Mouse (Mus musculus) C2C12 (cell line): ENCODE measurements around the gene Atn1.

ENCODE experiments used
- CEBPB ChIP-seq: IDR thresholded peaks from one replicate; pipeline ENCODE4 v1.6.1; 2011; ENCODE audit warnings: low read depth, mild to moderate bottlenecking, control low read depth, moderate library complexity
- CTCF ChIP-seq: IDR thresholded peaks from one replicate; pipeline ENCODE4 v1.5.1; 2011; ENCODE audit not compliant: control insufficient read depth, insufficient read depth, insufficient read length
- MAX ChIP-seq: IDR thresholded peaks from one replicate; pipeline ENCODE4 v1.6.1; 2011; ENCODE audit warnings: mild to moderate bottlenecking, control low read depth
- MYOD1 ChIP-seq: IDR thresholded peaks from one replicate; pipeline ENCODE4 v1.6.1; 2011; ENCODE audit warnings: low read depth; ENCODE audit not compliant: control insufficient read depth, insufficient read length
- USF1 ChIP-seq: IDR thresholded peaks from one replicate; pipeline ENCODE4 v1.6.1; 2011; ENCODE audit warnings: low read depth, mild to moderate bottlenecking, control low read depth, moderate library complexity

- TF ChIP-seq CTCF (no peak), CEBPB (no peak), MAX (peak; percentile 48), USF1 (no peak), MYOD1 (no peak)
These were observed 44.2 kb downstream of the Atn1 start, which contains the start of the genes Emg1 and Phb2 for GRCm38 (mm10) chr6:124711824-124712782.
